Mouse (Mus musculus) bone marrow, adult 2 months (tissue): ENCODE measurements around the gene Atp8a2.

ENCODE experiments used
- CTCF ChIP-seq: fragments of 200-500 bp; IDR thresholded peaks from 2 replicates; pipeline ENCODE4 v1.5.1; 2011; ENCODE audit warnings: low read length, control low read depth; ENCODE audit not compliant: control insufficient read depth, insufficient read depth
- POLR2A ChIP-seq: fragments of 200-500 bp; IDR thresholded peaks from 2 replicates; pipeline ENCODE4 v1.6.1; 2011; ENCODE audit warnings: low read depth, mild to moderate bottlenecking, control low read depth, low read length, borderline replicate concordance; ENCODE audit not compliant: control insufficient read depth

- TF ChIP-seq CTCF: no peak
- no peak for TF ChIP-seq POLR2A
Observed at GRCm38 (mm10) chr14:60065186-60065585, 131.8 kb downstream of the Atp8a2 start.
